Mouse (Mus musculus) cortical plate, adult 2 months (tissue): Measurements from ENCODE around the gene Slc1a3.

Source experiments
- CTCF ChIP-seq: fragments of 200-500 bp; IDR thresholded peaks from 2 replicates; pipeline ENCODE4 v1.5.1; 2011; ENCODE audit warnings: mild to moderate bottlenecking, control low read depth, low read length; ENCODE audit not compliant: insufficient read depth; ENCODE audit errors: extremely low read depth
- POLR2A ChIP-seq: fragments of 200-500 bp; IDR thresholded peaks from 2 replicates; pipeline ENCODE4 v1.6.1; 2011; ENCODE audit warnings: mild to moderate bottlenecking, low read length, control low read depth; ENCODE audit not compliant: insufficient read depth; ENCODE audit errors: extremely low read depth

- TF ChIP-seq POLR2A (no peak), CTCF (no peak)
Measured at GRCm38 (mm10) chr15:8632361-8632760, 78.2 kb downstream of the Slc1a3 start.
